Mouse (Mus musculus) left cerebral cortex, postnatal 10 days (tissue): ENCODE measurements around the gene Pak3. TPM values are rescaled to one million over a fixed set of nuclear protein-coding genes. Genes with fewer than 3 reads are reported as not detected.

ENCODE experiments used
- microRNA-seq: library from miRNA; unstranded; fragments of <30 nt; microRNA quantifications from one replicate; pipeline ENCODE4 v1.2.0, GENCODE M21; 2022
- total RNA-seq, 2 experiments: library from RNA; stranded (reverse); gene quantifications; 2 replicates each; pipeline ENCODE4 v1.2.3; 2021

The Pak3 gene
- total RNA-seq, 2 experiments from 2014 or later = 164 to 180 TPM

Small RNAs within 50 kb of the gene (microRNA-seq; reads per million reads assigned to microRNA genes)
- gene Gm47298 = not detected

Other genes starting within 250 kb of the Pak3 start
- 10 to 100 TPM; 17.7 to 19.9 TPM for gene Chrdl1, start 124.3 kb upstream of the Pak3 start, total RNA-seq